Mouse (Mus musculus): ENCODE measurements around the gene Usp18.

DNA sequence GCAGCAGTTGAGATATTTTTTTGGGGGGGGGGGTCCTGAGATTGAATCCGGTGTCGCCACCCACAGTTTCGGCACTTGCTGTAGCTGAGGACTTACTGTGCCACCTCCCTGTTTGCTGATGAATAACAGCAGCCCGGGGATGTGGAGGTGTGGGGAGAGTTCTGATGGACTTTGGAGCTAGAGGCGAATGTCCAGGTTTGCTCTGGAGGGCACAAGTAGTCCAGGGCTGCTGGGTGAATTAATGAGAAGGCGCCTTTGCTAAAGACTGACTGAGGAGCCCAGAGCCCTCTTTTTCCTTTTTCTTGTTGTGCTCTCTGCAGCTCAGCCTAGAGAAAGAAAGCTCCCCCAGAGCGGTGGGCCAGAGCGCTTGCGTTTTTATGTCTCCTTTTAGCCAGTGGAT is 58.9 kb downstream of the Usp18 start:
- no peak for TF ChIP-seq CTCF (IDR thresholded peaks at IDR 0.05; ENCODE audit: low read depth)
- TF ChIP-seq EP300 (IDR thresholded peaks at IDR 0.05; ENCODE audit: low read depth) = no peak
